Mouse (Mus musculus) forebrain, postnatal 0 days (tissue): ENCODE results near the gene Mfsd2a. TPM values are rescaled to one million over a fixed set of nuclear protein-coding genes. Genes with fewer than 3 reads are reported as not detected.
"Not testable (repeated sequence)": the region's sequence is repeated elsewhere in the genome, so short reads cannot be mapped to it uniquely, and the experiment has no call there.

ENCODE experiments used
- ATAC-seq: fragments of 200-750 bp; cut with Nextera tagmentation; 2 replicates; pipeline ENCODE4 v1.8.0; 2017; ENCODE audit warnings: mild to moderate bottlenecking, moderate library complexity
- DNase-seq: peaks from one replicate; pipeline ENCODE4 v3.0.0-alpha.2; 2015
- H3K27ac ChIP-seq: fragments of 300-500 bp; sonication (generic); 2 replicates; pipeline ENCODE4 v1.5.1; 2014; ENCODE audit warnings: low read depth, mild to moderate bottlenecking, antibody characterized with exemption, low read length, moderate library complexity, mixed read lengths
- H3K27me3 ChIP-seq: fragments of 300-500 bp; sonication (generic); 2 replicates; pipeline ENCODE4 v1.6.1; 2014; ENCODE audit warnings: mild to moderate bottlenecking, low read length, mixed read lengths; ENCODE audit not compliant: insufficient read depth
- H3K36me3 ChIP-seq: fragments of 300-500 bp; sonication (generic); 2 replicates; pipeline ENCODE4 v1.6.1; 2014; ENCODE audit warnings: mild to moderate bottlenecking, moderate library complexity; ENCODE audit not compliant: insufficient read depth
- H3K4me1 ChIP-seq: fragments of 300-500 bp; sonication (generic); 2 replicates; pipeline ENCODE4 v1.6.1; 2014; ENCODE audit warnings: antibody characterized with exemption; ENCODE audit not compliant: insufficient read depth
- H3K4me2 ChIP-seq: fragments of 300-500 bp; sonication (generic); 2 replicates; pipeline ENCODE4 v1.6.1; 2014; ENCODE audit warnings: low read depth, mild to moderate bottlenecking, moderate library complexity
- H3K4me3 ChIP-seq: fragments of 300-500 bp; sonication (generic); 2 replicates; pipeline ENCODE4 v1.5.1; 2014; ENCODE audit warnings: low read depth, low read length, mixed read lengths
- H3K9ac ChIP-seq: fragments of 300-500 bp; sonication (generic); 2 replicates; pipeline ENCODE4 v1.6.1; 2014; ENCODE audit warnings: mild to moderate bottlenecking
- H3K9me3 ChIP-seq: fragments of 300-500 bp; sonication (generic); 2 replicates; pipeline ENCODE4 v1.6.1; 2016; ENCODE audit warnings: low read length
- CTCF ChIP-seq: sonication (generic); IDR thresholded peaks from 2 replicates; pipeline ENCODE4 v1.5.1; 2016; ENCODE audit warnings: antibody characterized with exemption, control low read depth, low read depth
- WGBS: fragments of 180-500 bp; shearing (Covaris S2); extraction: QIAGEN DNeasy Blood & Tissue Kit; methylation state at CpG from one replicate; pipeline ENCODE4 v1.1.7; 2014; 5-methylcytosine and 5-hydroxymethylcytosine counted together
- polyA plus RNA-seq: library from polyadenylated mRNA; unstranded; fragments of >200 nt; fragmentation: Nextera tagmentation; extraction: Ambion mirVana; gene quantifications from 2 replicates; pipeline ENCODE4 v1.2.1, GENCODE M21; 2015
- total RNA-seq: library from RNA; depleted of rRNA; stranded (reverse); fragments of >200 nt; gene quantifications from 2 replicates; pipeline ENCODE4 v1.2.3, GENCODE M21; 2014

The Mfsd2a gene
- total and polyA plus RNA-seq, 2 experiments from 2014 or later: 33.4 to 40.7 TPM

GRCm38 (mm10) chr4:122996618-122997381, 35.8 kb upstream of the Mfsd2a start:
- Histone ChIP-seq H3K9me3 (no peaks in the 10 kb centered on the region), H3K9ac (peak overlapping the region; percentile 87), H3K4me2 (peak overlapping the region; percentile 69), H3K27ac (peak overlapping the region; percentile 94), H3K36me3 (peaks cover 13% of the 10 kb centered on the region), H3K27me3 (no peaks in the 10 kb centered on the region), H3K4me1 (peaks cover 22% of the 10 kb centered on the region), H3K4me3 (peak overlapping the region; percentile 90)
- under 1% methylated on average over 47 of the region's 47 CpGs for WGBS
- ATAC-seq: peak; percentile 21
- TF ChIP-seq CTCF: peak; percentile 45
- peak; percentile 71 for DNase-seq

- peak; percentile 7 for ATAC-seq
- Histone ChIP-seq H3K27ac (peak overlapping the region; percentile 94), H3K4me2 (peak overlapping the region; percentile 69), H3K9me3 (no peaks in the 10 kb centered on the region), H3K36me3 (peaks cover 8% of the 10 kb centered on the region; the same call in 1 of the 2 replicates), H3K9ac (peak overlapping the region; percentile 87), H3K4me1 (peaks cover 22% of the 10 kb centered on the region), H3K4me3 (peak overlapping the region; percentile 90), H3K27me3 (no peaks in the 10 kb centered on the region)
- WGBS: under 1% methylated on average over 32 of the region's 32 CpGs
- TF ChIP-seq CTCF: no peak
- DNase-seq: no peak
These were observed 35.2 kb upstream of the Mfsd2a start for GRCm38 (mm10) chr4:122996221-122996617.

GRCm38 (mm10) chr4:122995404-122996220, 34.6 kb upstream of the Mfsd2a start, which contains the start of gene Mycl:
TSS of gene Mycl (plus strand) at chr4:122995652.
- Histone ChIP-seq H3K9ac (peak within 1 kb of the TSS; percentile 87), H3K9me3 (no peaks in the 10 kb centered on the region), H3K4me1 (peaks cover 22% of the 10 kb centered on the region), H3K27me3 (no peaks in the 10 kb centered on the region), H3K36me3 (peaks cover 7% of the 10 kb centered on the region; the same call in 1 of the 2 replicates), H3K4me3 (peak within 1 kb of the TSS; percentile 90), H3K27ac (peak within 1 kb of the TSS; percentile 94), H3K4me2 (peak within 1 kb of the TSS; percentile 69)
- peak; percentile 89 for TF ChIP-seq CTCF
- DNase-seq (peak; percentile 97), ATAC-seq (peak; percentile 85)
- WGBS: 2% methylated on average over 58 of the region's 69 CpGs

- no peak for ATAC-seq
These were observed 31.3 kb upstream of the Mfsd2a start for GRCm38 (mm10) chr4:122992276-122992675.

GRCm38 (mm10) chr4:122991177-122991576, 30.2 kb upstream of the Mfsd2a start:
- ATAC-seq (no peak), DNase-seq (no peak)
- H3K9me3 ChIP-seq: no peaks in the 10 kb centered on the region
- H3K9ac ChIP-seq: no peak overlapping the region
- H3K27ac ChIP-seq: no peak overlapping the region
- H3K36me3 ChIP-seq: no peaks in the 10 kb centered on the region
- no peak overlapping the region for H3K4me2 ChIP-seq
- 0 out of 2 replicates have a peak, but pooled peaks cover 8% of the 10 kb centered on the region for H3K4me1 ChIP-seq
- H3K27me3 ChIP-seq: no peaks in the 10 kb centered on the region
- WGBS: 84% methylated on average over 1 of the region's 1 CpGs
- TF ChIP-seq CTCF: no peak
- no peak overlapping the region for H3K4me3 ChIP-seq

More at GRCm38 (mm10) chr4:122992276-122992675, 31.3 kb upstream of the Mfsd2a start:
- H3K27me3 ChIP-seq: no peaks in the 10 kb centered on the region
- DNase-seq: no peak
- H3K4me2 ChIP-seq: no peak overlapping the region
- TF ChIP-seq CTCF: no peak
- H3K9ac ChIP-seq: no peak overlapping the region
- H3K4me1 ChIP-seq: 0 out of 2 replicates have a peak, but pooled peaks cover 8% of the 10 kb centered on the region
- no peak overlapping the region for H3K27ac ChIP-seq
- 71% methylated on average over 3 of the region's 3 CpGs for WGBS
- no peaks in the 10 kb centered on the region for H3K9me3 ChIP-seq
- no peak overlapping the region for H3K4me3 ChIP-seq
- no peaks in the 10 kb centered on the region for H3K36me3 ChIP-seq

GRCm38 (mm10) chr4:122988004-122988403, 27.0 kb upstream of the Mfsd2a start:
- not testable (repeated sequence) for H3K9ac ChIP-seq, H3K9me3 ChIP-seq, ATAC-seq, H3K27ac ChIP-seq, H3K4me3 ChIP-seq, H3K4me2 ChIP-seq, H3K4me1 ChIP-seq, DNase-seq, H3K36me3 ChIP-seq, H3K27me3 ChIP-seq
- TF ChIP-seq CTCF: peak; percentile 67
- 59% methylated on average over 3 of the region's 3 CpGs for WGBS
